Mouse (Mus musculus) lung, postnatal 4 days (tissue): ENCODE measurements around the gene Hoxd13.

Experiments used
- DNase-seq, 2 experiments: peaks; one replicate each; pipeline ENCODE4 v3.0.0; 2021

The Hoxd13 gene

GRCm38 (mm10) chr2:74667842-74668357 lies at the start of gene Hoxd13:
Gene Hoxd13, plus strand, starts transcription at chr2:74668310.
- no peak for DNase-seq

- DNase-seq: no peak
These were observed 48.3 kb upstream of the Hoxd13 start for GRCm38 (mm10) chr2:74619676-74620246.

GRCm38 (mm10) chr2:74620368-74620767 lies 47.7 kb upstream of the Hoxd13 start:
- no peak for DNase-seq

- DNase-seq: no peak
These were observed 32.7 kb upstream of the Hoxd13 start for GRCm38 (mm10) chr2:74635412-74635811.

GRCm38 (mm10) chr2:74642431-74642830 lies 25.7 kb upstream of the Hoxd13 start:
- no peak for DNase-seq

- no peak for DNase-seq
These were observed 22.5 kb upstream of the Hoxd13 start for GRCm38 (mm10) chr2:74645631-74646030.

- DNase-seq: no peak
These were observed 20.8 kb upstream of the Hoxd13 start for GRCm38 (mm10) chr2:74647082-74647864.

- no peak for DNase-seq
These were observed 15.1 kb upstream of the Hoxd13 start for GRCm38 (mm10) chr2:74652996-74653340.

GRCm38 (mm10) chr2:74653781-74654535 lies 14.2 kb upstream of the Hoxd13 start:
- DNase-seq: no peak

GRCm38 (mm10) chr2:74654743-74655419 lies 13.2 kb upstream of the Hoxd13 start:
- DNase-seq: no peak

GRCm38 (mm10) chr2:74655420-74655781 lies 12.7 kb upstream of the Hoxd13 start:
- DNase-seq: peak; percentile 52 to 65

GRCm38 (mm10) chr2:74655821-74656631 lies 12.1 kb upstream of the Hoxd13 start:
- DNase-seq: peak in 1 of 2 experiments; percentile 29

- DNase-seq: no peak
These were observed 11.5 kb upstream of the Hoxd13 start for GRCm38 (mm10) chr2:74656632-74657021.

- DNase-seq: peak in 1 of 2 experiments; percentile 25
These were observed 10.7 kb upstream of the Hoxd13 start for GRCm38 (mm10) chr2:74657251-74658023.

GRCm38 (mm10) chr2:74658024-74658666 lies 10.0 kb upstream of the Hoxd13 start:
- DNase-seq: no peak

GRCm38 (mm10) chr2:74658667-74659371 lies 9.3 kb upstream of the Hoxd13 start:
- DNase-seq: peak in 1 of 2 experiments; percentile 27

- DNase-seq: no peak
These were observed 8.6 kb upstream of the Hoxd13 start, which contains the start of gene Evx2 for GRCm38 (mm10) chr2:74659507-74660005. Gene Evx2, minus strand, starts transcription at chr2:74659557.

GRCm38 (mm10) chr2:74660421-74661375 lies 7.4 kb upstream of the Hoxd13 start:
- DNase-seq: peak in 1 of 2 experiments; percentile 23

GRCm38 (mm10) chr2:74661685-74662084 lies 6.4 kb upstream of the Hoxd13 start:
- DNase-seq: peak in 1 of 2 experiments; percentile 49
